Mouse (Mus musculus) thymus, postnatal 25 days (tissue): Measurements from ENCODE around the gene Ppp5c.

Experiments
- DNase-seq: peaks from one replicate; pipeline ENCODE4 v3.0.0; 2022

Ppp5c gene

DNA sequence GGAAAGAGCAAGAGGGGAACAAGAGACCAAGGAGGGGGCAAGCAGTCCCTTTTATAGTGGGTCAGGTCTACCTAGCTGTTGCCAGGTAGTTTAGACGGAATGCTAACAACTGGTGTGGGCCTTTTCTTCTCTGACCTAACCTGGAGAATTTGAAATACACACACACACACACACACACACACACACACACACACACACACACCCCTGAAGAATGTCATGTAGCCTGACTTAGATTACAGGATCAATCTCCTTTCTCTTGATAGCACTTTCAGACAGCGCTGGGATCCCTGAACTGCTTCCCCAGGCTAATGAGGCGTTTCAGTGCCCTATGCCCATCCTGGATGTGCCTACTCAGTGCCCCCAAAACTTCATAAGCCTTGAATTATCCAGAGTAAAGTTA is 49.1 kb downstream of the Ppp5c start:
- DNase-seq, result no peak

DNA sequence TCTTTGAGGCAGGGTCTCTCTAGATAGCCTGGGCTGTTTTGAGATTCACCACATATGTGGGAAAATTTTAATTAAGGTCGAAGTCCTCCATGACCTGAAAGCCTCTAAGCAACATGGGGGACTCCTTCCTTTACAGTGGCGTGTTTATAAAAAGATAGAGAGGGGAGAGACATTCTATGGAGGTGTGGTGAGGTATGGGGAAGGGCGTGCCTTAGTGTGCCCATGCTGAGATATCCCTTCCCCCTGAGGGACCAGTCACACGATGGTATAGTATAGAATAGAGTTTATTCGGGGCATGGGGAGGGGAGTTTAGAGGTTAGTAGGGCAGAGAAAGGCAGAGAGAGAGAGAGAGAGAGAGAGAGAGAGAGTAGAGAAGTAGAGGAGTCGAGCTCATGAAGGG is 49.6 kb downstream of the Ppp5c start:
- no peak for DNase-seq

DNA sequence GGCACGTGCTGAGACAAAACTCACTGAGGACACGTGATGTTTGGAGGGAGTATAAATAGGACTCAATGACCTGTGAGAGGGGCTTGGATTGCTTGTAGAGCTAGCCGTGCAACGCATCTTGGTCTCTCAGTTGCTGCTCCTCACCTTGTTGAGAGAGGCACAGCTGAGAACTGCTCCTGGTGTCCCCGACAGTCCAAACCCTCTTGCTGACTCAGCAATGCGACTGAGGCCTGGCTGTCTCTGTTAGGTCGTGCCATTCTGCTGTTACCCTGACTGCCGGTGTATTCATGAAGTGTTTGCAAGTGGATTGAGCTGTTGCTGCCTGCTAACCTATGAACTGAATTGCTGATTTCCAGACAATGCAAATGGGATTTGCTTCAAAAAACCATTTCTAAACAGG is 51.4 kb downstream of the Ppp5c start:
- DNase-seq, result no peak

DNA sequence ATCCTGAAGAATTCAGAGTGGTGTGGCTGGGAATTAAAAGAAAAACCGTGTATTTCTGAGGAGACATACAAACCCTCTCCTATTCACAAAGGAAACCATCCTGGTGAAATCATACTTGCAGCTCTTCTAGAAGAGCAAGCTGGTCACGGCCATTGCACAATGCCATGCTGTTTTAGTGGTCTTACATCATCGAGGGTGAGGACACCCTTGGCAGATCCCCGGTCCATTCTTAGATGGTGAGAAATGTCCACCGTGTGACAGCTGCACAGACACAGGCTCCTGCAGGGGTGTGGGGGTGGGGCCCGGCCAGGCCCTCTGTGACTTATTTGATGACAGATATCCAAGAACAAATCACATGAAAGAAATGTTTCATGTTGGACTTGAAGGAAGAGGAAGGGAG is 53.7 kb downstream of the Ppp5c start:
- DNase-seq, result no peak

DNA sequence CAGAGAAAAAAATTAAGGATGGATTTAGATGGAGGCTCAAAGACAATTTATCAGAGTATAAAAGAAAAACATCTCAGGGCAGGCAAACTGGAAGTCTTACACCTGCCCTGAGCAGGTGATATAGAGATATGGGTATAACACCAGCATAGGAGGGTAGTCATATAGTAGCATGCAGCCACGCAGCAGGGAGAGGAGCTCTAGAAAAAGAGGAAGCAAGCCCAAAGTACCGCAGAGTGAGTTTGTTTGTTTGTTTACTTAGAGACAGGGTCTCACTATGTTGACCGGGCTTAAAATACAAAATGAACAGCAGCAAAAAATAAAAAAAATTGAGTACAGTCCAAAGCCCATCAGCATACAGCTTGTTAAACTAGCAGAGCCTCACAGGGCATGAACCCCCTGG is 56.6 kb downstream of the Ppp5c start:
- DNase-seq, result no peak

DNA sequence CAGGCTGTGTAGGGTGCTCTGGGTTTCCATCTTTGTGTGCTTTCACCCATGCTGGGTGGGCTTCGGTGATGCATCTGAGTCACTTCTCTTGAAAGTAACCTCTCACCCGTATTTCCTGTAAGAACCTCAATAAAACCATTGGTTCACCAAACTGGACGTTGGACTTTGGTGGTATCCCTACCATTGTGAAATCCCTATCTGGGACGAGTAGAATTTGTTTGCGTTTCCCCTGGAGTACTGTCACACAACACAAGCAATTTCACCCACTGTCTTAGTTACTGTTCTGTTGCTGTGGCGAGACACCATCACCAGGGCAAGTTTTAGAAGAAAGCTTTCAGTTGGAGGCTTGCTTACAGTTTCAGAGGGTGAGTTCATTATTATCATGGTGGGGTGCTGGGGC is 59.3 kb downstream of the Ppp5c start:
- DNase-seq, result no peak

DNA sequence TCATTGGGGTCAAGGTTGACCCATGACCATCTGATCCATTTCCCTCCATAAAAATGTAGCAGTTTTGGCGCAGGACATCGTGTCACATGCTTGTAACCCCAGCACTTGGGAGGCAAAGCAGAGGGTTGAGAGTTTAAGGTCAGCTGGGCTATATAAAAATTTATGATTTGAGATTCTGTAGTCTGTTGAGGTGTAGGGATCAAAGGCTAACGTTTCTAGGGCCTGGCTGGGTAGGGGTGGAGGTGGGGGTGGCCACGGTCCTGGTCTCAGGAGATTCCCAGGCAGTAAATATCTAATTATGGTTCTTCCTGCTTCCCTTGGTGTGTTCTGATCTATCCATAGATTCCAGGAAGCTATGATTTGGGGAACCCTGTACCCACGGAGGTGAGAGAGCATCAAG is 66.0 kb downstream of the Ppp5c start:
- DNase-seq, result no peak

DNA sequence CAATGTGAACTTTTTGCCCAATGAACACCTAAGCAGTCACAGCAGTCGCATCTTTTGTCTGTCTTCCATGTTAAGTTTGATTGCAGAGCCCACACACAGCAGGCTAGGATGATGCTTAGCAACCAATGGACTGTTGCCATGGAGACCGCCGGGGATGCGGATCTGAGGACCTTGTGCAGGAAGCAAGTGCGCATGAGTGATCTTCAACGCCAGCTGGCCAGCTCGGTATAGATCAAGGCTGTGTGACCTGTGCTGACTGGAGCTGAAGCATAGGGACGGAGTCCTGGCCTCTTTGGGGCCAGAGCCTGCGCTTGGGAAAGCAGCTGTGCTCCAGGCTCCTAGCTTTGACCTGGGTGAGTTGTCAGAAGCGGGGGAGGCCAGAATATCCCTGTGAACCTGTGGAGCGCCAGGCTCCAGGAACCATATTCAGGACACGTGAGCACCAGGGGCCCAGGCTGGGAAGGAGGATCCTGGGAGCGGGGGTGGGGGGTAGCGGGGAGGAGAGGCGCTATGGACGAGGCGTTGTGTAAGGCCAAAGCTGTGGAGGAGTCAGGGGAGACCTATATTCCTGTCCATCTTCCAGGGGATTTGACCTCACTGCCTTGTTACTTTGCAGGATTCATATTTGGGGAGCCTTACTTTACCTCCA is 68.1 kb downstream of the Ppp5c start, which contains the start of gene Pnmal1:
TSS of gene Pnmal1 (plus strand) at position 141 of the 649 bp plus-strand sequence.
- no peak for DNase-seq

DNA sequence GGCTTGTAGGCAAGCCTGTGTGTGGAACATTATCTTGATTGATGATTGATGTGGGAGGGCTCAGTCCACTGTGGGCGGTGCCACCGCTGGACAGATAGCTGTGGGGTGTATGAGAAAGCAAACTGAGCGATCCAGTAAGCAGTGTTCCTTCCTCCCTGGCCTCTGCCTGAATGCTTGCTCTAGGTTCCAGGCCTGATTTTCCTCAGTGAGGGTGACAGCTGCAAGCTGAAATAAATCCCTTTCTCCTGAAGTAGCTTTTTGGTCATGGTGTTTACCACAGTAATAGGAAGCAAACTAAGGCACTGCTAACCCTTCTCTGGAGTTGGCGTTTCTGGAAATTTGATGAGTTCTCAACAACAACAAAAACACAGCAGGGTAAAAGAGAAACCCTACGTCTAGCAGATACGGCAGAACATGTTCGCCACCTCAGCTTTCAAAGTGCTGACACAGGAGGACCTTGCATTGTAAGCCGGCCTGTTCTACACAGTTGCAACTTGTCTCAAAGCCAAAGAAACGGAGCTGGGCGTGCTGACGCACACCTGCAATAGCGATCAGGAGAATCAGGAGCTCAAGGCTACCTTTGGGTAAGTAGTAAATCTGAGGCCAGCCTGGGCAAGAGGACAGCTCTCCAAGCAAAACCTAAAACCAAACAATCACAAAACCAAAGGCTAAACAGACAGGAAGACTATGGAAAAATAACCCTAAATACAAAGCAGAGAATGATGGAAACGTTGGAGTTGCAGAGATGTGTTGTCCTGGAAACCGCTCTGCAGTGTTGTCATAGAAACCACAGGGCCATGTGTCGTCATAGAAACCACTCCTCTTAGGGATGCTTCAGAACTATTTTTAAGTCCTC is 71.1 kb downstream of the Ppp5c start:
- no peak for DNase-seq

DNA sequence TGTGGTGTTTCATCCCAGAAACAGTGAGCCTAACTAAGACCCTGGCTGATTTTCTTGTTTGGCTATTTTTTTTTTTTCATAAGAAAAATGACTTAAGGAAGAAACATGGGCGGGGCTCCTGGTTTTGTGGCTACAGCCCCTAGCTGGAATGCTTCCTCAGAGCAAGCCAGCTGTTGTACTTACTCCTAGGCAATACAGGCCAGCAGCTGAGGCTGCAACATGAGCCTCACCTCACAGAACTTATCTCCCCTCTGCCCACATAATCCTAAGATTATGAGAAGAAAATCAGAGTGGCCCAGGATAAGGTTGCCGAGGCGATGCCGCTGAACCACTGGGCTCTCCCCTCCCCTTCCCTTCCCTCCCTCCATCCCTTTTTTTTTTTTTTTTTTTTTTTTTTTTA is 72.0 kb downstream of the Ppp5c start:
- DNase-seq, result no peak
